Mouse (Mus musculus) bone marrow macrophage, adult 2 months (primary cell): ENCODE data around the gene Gng3.

ENCODE experiments used
- CTCF ChIP-seq: IDR thresholded peaks from 2 replicates; pipeline ENCODE4 v1.5.1; 2012; ENCODE audit warnings: low read depth, mild to moderate bottlenecking, low read length, moderate library complexity
- POLR2A ChIP-seq: IDR thresholded peaks from 2 replicates; pipeline ENCODE4 v1.6.1; 2012; ENCODE audit warnings: mild to moderate bottlenecking, low read depth, low read length, borderline replicate concordance

- TF ChIP-seq CTCF (no peak), POLR2A (no peak)
These were observed 22.0 kb downstream of the Gng3 start for GRCm38 (mm10) chr19:8817001-8817400.
